Mouse (Mus musculus) MEL (cell line): Measurements from ENCODE around the gene Rspry1.

Experiments used
- CTCF ChIP-seq, 3 experiments: IDR thresholded peaks in 2 of 3; conservative IDR thresholded peaks in 1 of 3; 2 replicates each; pipeline ENCODE4 v1.5.1; 2011 to 2012; ENCODE audit warnings: low read length in 3 of 3, low read depth in 2 of 3, mild to moderate bottlenecking in 2 of 3, improper control_type of control experiment in 1 of 3, inconsistent platforms in 1 of 3, mixed read lengths in 1 of 3, moderate library complexity in 1 of 3; ENCODE audit not compliant: control insufficient read depth in 1 of 3, insufficient read depth in 1 of 3, poor library complexity in 1 of 3, severe bottlenecking in 1 of 3
- ELF1 ChIP-seq: IDR thresholded peaks from 2 replicates; pipeline ENCODE4 v1.6.1; 2014; ENCODE audit warnings: low read depth, mild to moderate bottlenecking, inconsistent platforms, low read length, improper control_type of control experiment, moderate library complexity
- ETS1 ChIP-seq: IDR thresholded peaks from 2 replicates; pipeline ENCODE4 v1.6.1; 2012; ENCODE audit warnings: low read depth, mild to moderate bottlenecking, inconsistent platforms, low read length, improper control_type of control experiment, moderate library complexity
- JUND ChIP-seq: IDR thresholded peaks from 2 replicates; pipeline ENCODE4 v1.6.1; 2011; ENCODE audit warnings: low read depth, mild to moderate bottlenecking, improper control_type of control experiment, low read length
- MAX ChIP-seq: IDR thresholded peaks from 2 replicates; pipeline ENCODE4 v1.6.1; 2011; ENCODE audit warnings: low read length, improper control_type of control experiment
- MXI1 ChIP-seq: IDR thresholded peaks from 2 replicates; pipeline ENCODE4 v1.6.1; 2011; ENCODE audit warnings: mild to moderate bottlenecking, low read depth, low read length, improper control_type of control experiment
- POLR2A ChIP-seq, 2 experiments: IDR thresholded peaks; 2 replicates each; pipeline ENCODE4 v1.6.1; 2011 to 2012; ENCODE audit warnings: low read length in 2 of 2, mild to moderate bottlenecking in 2 of 2, control low read depth in 1 of 2, improper control_type of control experiment in 1 of 2, low read depth in 1 of 2, moderate library complexity in 1 of 2; ENCODE audit not compliant: control insufficient read depth in 1 of 2, insufficient read depth in 1 of 2, poor library complexity in 1 of 2
- POLR2AphosphoS5 ChIP-seq: IDR thresholded peaks from 2 replicates; pipeline ENCODE4 v1.6.1; 2012; ENCODE audit warnings: low read depth, borderline replicate concordance, mild to moderate bottlenecking, inconsistent platforms, low read length, moderate library complexity, mixed read lengths
- TAL1 ChIP-seq: IDR thresholded peaks from 2 replicates; pipeline ENCODE4 v1.6.1; 2012; ENCODE audit warnings: mild to moderate bottlenecking, inconsistent platforms, low read length, moderate library complexity, mixed read lengths
- TBP ChIP-seq: IDR thresholded peaks from 2 replicates; pipeline ENCODE4 v1.8.0; 2011; ENCODE audit warnings: low read depth, low read length, improper control_type of control experiment
- USF1 ChIP-seq: IDR thresholded peaks from 2 replicates; pipeline ENCODE4 v1.6.1; 2014; ENCODE audit warnings: low read depth, mild to moderate bottlenecking, inconsistent platforms, low read length, improper control_type of control experiment, moderate library complexity

GRCm38 (mm10) chr8:94664722-94665121 is 63.0 kb downstream of the Rspry1 start:
- TF ChIP-seq USF1 (no peak), TAL1 (no peak), POLR2A (IDR thresholded peaks at IDR 0.05; ENCODE audit: control insufficient read depth in 1 of 2, insufficient read depth in 1 of 2, low read depth in 1 of 2, low read length in 2 of 2, poor library complexity in 1 of 2) (no peak), JUND (no peak), TBP (no peak), CTCF (IDR thresholded peaks at IDR 0.05 in 2 of 3, conservative IDR thresholded peaks at IDR 0.05 in 1 of 3; ENCODE audit: control insufficient read depth in 1 of 3, insufficient read depth in 1 of 3, low read depth in 2 of 3, low read length in 3 of 3, poor library complexity in 1 of 3, severe bottlenecking in 1 of 3) (no peak), ETS1 (no peak), ELF1 (no peak), POLR2AphosphoS5 (no peak), MAX (no peak), MXI1 (no peak)
